Mouse (Mus musculus) heart, embryonic 14.5 days (tissue): ENCODE measurements around the gene Cgnl1. TPM values are rescaled to one million over a fixed set of nuclear protein-coding genes. Genes with fewer than 3 reads are reported as not detected.

Source experiments
- ATAC-seq: fragments of 200-750 bp; cut with Nextera tagmentation; 2 replicates; pipeline ENCODE4 v1.8.0; 2017; ENCODE audit warnings: low read depth, moderate TSS enrichment; ENCODE audit not compliant: insufficient number of reproducible peaks, insufficient read depth, low FRiP score
- H3K27ac ChIP-seq, 2 experiments: fragments of 200-500 bp in 1 of 2; fragments of 300-500 bp in 1 of 2; sonication (generic) in 1 of 2; replicated peaks in 1 of 2; 2 replicates each; pipeline ENCODE4 v1.5.1; 2012 to 2014; ENCODE audit warnings: low read depth in 2 of 2, low read length in 2 of 2, control low read depth in 1 of 2, mild to moderate bottlenecking in 1 of 2, mixed read lengths in 1 of 2; ENCODE audit not compliant: control insufficient read depth in 1 of 2, insufficient read depth in 1 of 2
- H3K27me3 ChIP-seq: fragments of 300-500 bp; sonication (generic); 2 replicates; pipeline ENCODE4 v1.6.1; 2014; ENCODE audit warnings: mild to moderate bottlenecking, low read length, control low read depth; ENCODE audit not compliant: control insufficient read depth, insufficient read depth
- H3K36me3 ChIP-seq: fragments of 300-500 bp; sonication (generic); 2 replicates; pipeline ENCODE4 v1.6.1; 2014; ENCODE audit warnings: mild to moderate bottlenecking, control low read depth, low read length, mixed read lengths; ENCODE audit not compliant: control insufficient read depth, insufficient read depth
- H3K4me1 ChIP-seq, 2 experiments: fragments of 200-500 bp in 1 of 2; fragments of 300-500 bp in 1 of 2; sonication (generic) in 1 of 2; 2 replicates each; pipeline ENCODE4 v1.6.1; 2012 to 2014; ENCODE audit warnings: low read length in 2 of 2, control low read depth in 1 of 2, mixed read lengths in 1 of 2; ENCODE audit not compliant: control insufficient read depth in 2 of 2, insufficient read depth in 2 of 2
- H3K4me2 ChIP-seq: fragments of 300-500 bp; sonication (generic); 2 replicates; pipeline ENCODE4 v1.6.1; 2014; ENCODE audit warnings: mild to moderate bottlenecking, low read length
- H3K4me3 ChIP-seq, 2 experiments: fragments of 200-500 bp in 1 of 2; fragments of 300-500 bp in 1 of 2; sonication (generic) in 1 of 2; 2 replicates each; pipeline ENCODE4 v1.5.1; 2012 to 2014; ENCODE audit warnings: low read length in 2 of 2, mild to moderate bottlenecking in 2 of 2, control low read depth in 1 of 2, low read depth in 1 of 2, moderate library complexity in 1 of 2; ENCODE audit not compliant: control insufficient read depth in 1 of 2, insufficient read depth in 1 of 2
- H3K9ac ChIP-seq: fragments of 300-500 bp; sonication (generic); 2 replicates; pipeline ENCODE4 v1.6.1; 2014; ENCODE audit warnings: mild to moderate bottlenecking, low read length
- H3K9me3 ChIP-seq: fragments of 300-500 bp; sonication (generic); 2 replicates; pipeline ENCODE4 v1.6.1; 2016; ENCODE audit warnings: low read length, control low read depth; ENCODE audit not compliant: control insufficient read depth
- WGBS: fragments of 180-500 bp; shearing (Covaris S2); extraction: QIAGEN DNeasy Blood & Tissue Kit; methylation state at CpG from one replicate; pipeline ENCODE4 v1.1.7; 2014; 5-methylcytosine and 5-hydroxymethylcytosine counted together
- polyA plus RNA-seq: library from polyadenylated mRNA; unstranded; fragments of >200 nt; fragmentation: Nextera tagmentation; extraction: Ambion mirVana; gene quantifications from 2 replicates; pipeline ENCODE4 v1.2.1, GENCODE M21; 2014

Gene Cgnl1
- polyA plus RNA-seq: 35.8 and 37.6 TPM in 2 replicates

DNA sequence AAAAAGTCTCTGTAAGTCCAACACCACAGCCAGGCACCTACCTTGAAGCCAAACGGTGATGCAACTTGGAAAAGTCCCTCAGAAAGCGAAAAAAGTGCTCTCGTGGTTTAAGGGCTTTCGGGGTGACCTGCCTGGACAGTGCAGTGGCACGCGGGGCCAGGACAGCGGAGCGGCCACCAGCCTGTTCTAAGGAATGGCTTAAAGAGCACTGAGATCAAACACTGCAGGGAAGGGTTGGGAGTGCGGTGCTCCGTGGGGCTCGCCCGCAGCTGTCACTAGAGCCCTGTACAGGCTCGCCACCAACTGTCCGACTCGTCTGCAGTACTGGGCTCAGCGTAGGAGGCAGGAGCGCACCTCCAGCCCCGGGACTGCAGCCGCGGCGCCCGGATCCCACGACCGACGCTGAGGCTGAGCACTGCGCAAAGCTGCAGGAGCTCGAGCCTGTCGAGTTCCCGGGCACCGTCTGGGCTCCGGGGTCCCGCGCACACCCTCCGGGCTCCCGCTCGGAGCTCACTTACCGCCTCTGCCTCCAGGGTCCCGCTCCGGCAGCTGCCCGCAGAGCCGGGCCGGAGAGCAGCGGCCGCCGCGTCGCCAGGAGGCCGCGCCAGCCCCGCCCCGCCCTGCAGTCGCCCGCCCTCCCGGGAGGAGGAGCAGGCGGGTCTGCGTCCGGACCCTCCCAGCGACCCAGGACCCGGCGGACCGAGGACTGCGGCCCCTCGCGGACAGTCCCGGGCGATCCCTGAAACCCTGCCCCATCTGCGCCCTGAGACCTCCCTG, at the start of gene Cgnl1:
TSS of gene Cgnl1 (minus strand) at position 612 of the 777 bp plus-strand sequence.
- peak; percentile 87 for ATAC-seq
- WGBS: under 1% methylated on average over 58 of the region's 67 CpGs
- H3K4me3 ChIP-seq: peak within 1 kb of the TSS; percentile 69 to 79
- no peaks in the 10 kb centered on the region for H3K27me3 ChIP-seq
- peaks cover 8 to 36% of the 10 kb centered on the region in 2 experiments for H3K4me1 ChIP-seq
- no peaks in the 10 kb centered on the region for H3K36me3 ChIP-seq
- no peaks in the 10 kb centered on the region for H3K9me3 ChIP-seq
- peak within 1 kb of the TSS; percentile 88 for H3K9ac ChIP-seq
- peak within 1 kb of the TSS; percentile 55 to 85 for H3K27ac ChIP-seq
- peak within 1 kb of the TSS; percentile 81 for H3K4me2 ChIP-seq

DNA sequence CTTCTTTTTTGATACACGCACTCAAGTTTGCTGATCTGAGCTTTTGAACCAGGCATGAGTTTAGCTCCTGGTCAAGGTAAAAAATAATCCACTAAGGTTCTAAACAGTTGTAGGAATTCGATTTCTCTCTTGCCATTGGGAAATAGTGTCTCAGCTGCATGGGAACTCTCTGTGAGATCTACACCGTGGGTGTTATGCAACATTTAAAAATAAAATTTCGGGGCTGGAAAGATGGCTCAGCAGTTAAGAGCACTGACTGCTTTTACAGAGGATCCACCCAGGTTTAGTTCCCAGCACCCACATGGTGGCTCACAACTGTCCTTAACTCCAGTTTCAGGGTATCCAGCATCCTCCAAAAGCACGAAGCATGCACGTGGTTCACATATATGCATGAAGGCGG, 47.1 kb upstream of the Cgnl1 start:
- Histone ChIP-seq H3K4me1 (no peaks in the 10 kb centered on the region), H3K4me2 (no peak overlapping the region), H3K36me3 (no peaks in the 10 kb centered on the region), H3K4me3 (no peak overlapping the region), H3K27ac (no peak overlapping the region), H3K27me3 (no peaks in the 10 kb centered on the region), H3K9ac (no peak overlapping the region), H3K9me3 (no peaks in the 10 kb centered on the region)
- WGBS: 81% methylated on average over 7 of the region's 7 CpGs
- ATAC-seq: no peak

GRCm38 (mm10) chr9:71816121-71816520, 44.7 kb upstream of the Cgnl1 start:
- Histone ChIP-seq H3K4me3 (no peak overlapping the region), H3K4me2 (no peak overlapping the region), H3K36me3 (no peaks in the 10 kb centered on the region), H3K9ac (no peak overlapping the region), H3K27me3 (no peaks in the 10 kb centered on the region), H3K27ac (no peak overlapping the region), H3K9me3 (no peaks in the 10 kb centered on the region), H3K4me1 (no peaks in the 10 kb centered on the region; a peak in 1 of 4 replicates)
- WGBS: 48% methylated on average over 3 of the region's 3 CpGs
- ATAC-seq: no peak

GRCm38 (mm10) chr9:71813565-71813964, 42.2 kb upstream of the Cgnl1 start:
- Histone ChIP-seq H3K4me3 (no peak overlapping the region), H3K27ac (no peak overlapping the region), H3K27me3 (no peaks in the 10 kb centered on the region), H3K9ac (no peak overlapping the region), H3K9me3 (no peaks in the 10 kb centered on the region), H3K4me2 (no peak overlapping the region), H3K4me1 (peaks cover 0 to 2% of the 10 kb centered on the region in 2 experiments; a peak in 1 of 4 replicates), H3K36me3 (no peaks in the 10 kb centered on the region)
- 51% methylated on average over 3 of the region's 3 CpGs for whole genome bisulfite sequencing
- no peak for ATAC-seq

- H3K9ac ChIP-seq: no peak overlapping the region
- H3K4me2 ChIP-seq: no peak overlapping the region
- H3K36me3 ChIP-seq: no peaks in the 10 kb centered on the region
- H3K4me1 ChIP-seq: peaks cover 0 to 2% of the 10 kb centered on the region in 2 experiments; a peak in 1 of 4 replicates
- 47% methylated on average over 4 of the region's 4 CpGs for WGBS
- no peak overlapping the region for H3K4me3 ChIP-seq
- H3K27ac ChIP-seq: no peak overlapping the region
- no peaks in the 10 kb centered on the region for H3K9me3 ChIP-seq
- no peaks in the 10 kb centered on the region for H3K27me3 ChIP-seq
- no peak for ATAC-seq
These were observed 41.5 kb upstream of the Cgnl1 start for GRCm38 (mm10) chr9:71812914-71813313.

GRCm38 (mm10) chr9:71812402-71812801, 41.0 kb upstream of the Cgnl1 start:
- Histone ChIP-seq H3K9ac (no peak overlapping the region), H3K4me2 (no peak overlapping the region), H3K9me3 (no peaks in the 10 kb centered on the region), H3K27ac (no peak overlapping the region), H3K36me3 (no peaks in the 10 kb centered on the region), H3K4me1 (peaks cover 0 to 2% of the 10 kb centered on the region in 2 experiments; a peak in 1 of 4 replicates), H3K27me3 (no peaks in the 10 kb centered on the region), H3K4me3 (no peak overlapping the region)
- WGBS: 26% methylated on average over 4 of the region's 4 CpGs
- no peak for ATAC-seq

DNA sequence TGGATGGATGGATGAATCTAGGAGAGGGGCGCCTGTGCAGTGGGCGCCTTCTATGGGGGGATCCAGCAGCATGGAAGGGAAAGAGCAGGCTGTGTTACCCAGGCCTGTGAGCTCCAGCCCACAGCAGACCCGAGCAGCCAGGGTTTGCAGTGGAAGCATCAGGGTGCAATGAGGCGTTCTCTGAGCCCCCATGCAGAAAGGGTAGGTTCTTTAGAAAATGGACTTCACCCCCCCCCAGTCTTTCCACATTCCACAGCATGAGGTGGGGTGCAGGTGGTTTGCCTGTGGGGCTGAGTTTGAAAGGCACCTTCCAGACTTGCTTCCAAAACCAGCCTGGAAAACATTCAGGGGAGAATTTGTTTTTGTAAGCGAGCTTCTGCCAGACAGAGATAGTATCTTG, 40.0 kb upstream of the Cgnl1 start:
- H3K4me2 ChIP-seq: no peak overlapping the region
- H3K4me1 ChIP-seq: peaks cover 0 to 2% of the 10 kb centered on the region in 2 experiments; a peak in 1 of 4 replicates
- H3K27ac ChIP-seq: no peak overlapping the region
- H3K9ac ChIP-seq: no peak overlapping the region
- no peaks in the 10 kb centered on the region for H3K9me3 ChIP-seq
- no peak overlapping the region for H3K4me3 ChIP-seq
- no peaks in the 10 kb centered on the region for H3K27me3 ChIP-seq
- H3K36me3 ChIP-seq: no peaks in the 10 kb centered on the region
- no peak for ATAC-seq
- WGBS: 64% methylated on average over 5 of the region's 5 CpGs
